Mouse (Mus musculus) limb, embryonic 12.5 days (tissue): ENCODE measurements at regions not wholly inside any gene's neighbourhood (a gene's known extent, or its start where the extent isn't known, plus 50 kb on each side); places are given as distances from the start of the nearest gene placed in this dataset.

ENCODE experiments used
- ATAC-seq: fragments of 200-750 bp; cut with Nextera tagmentation; 2 replicates; pipeline ENCODE4 v1.8.0; 2017; ENCODE audit warnings: low read depth, moderate TSS enrichment; ENCODE audit not compliant: insufficient number of reproducible peaks, insufficient read depth, low FRiP score, low TSS enrichment
- H3K27ac ChIP-seq: fragments of 300-500 bp; sonication (generic); 2 replicates; pipeline ENCODE4 v1.5.1; 2016; ENCODE audit warnings: mild to moderate bottlenecking, moderate library complexity
- H3K27me3 ChIP-seq: fragments of 300-500 bp; sonication (generic); 2 replicates; pipeline ENCODE4 v1.6.1; 2016; ENCODE audit warnings: mild to moderate bottlenecking, moderate library complexity
- H3K36me3 ChIP-seq: fragments of 300-500 bp; sonication (generic); 2 replicates; pipeline ENCODE4 v1.6.1; 2016; ENCODE audit warnings: mild to moderate bottlenecking, moderate library complexity
- H3K4me1 ChIP-seq: fragments of 300-500 bp; sonication (generic); replicated peaks from 2 replicates; pipeline ENCODE4 v1.6.1; 2016
- H3K4me2 ChIP-seq: fragments of 300-500 bp; sonication (generic); 2 replicates; pipeline ENCODE4 v1.6.1; 2016; ENCODE audit warnings: mild to moderate bottlenecking, moderate library complexity
- H3K4me3 ChIP-seq: fragments of 300-500 bp; sonication (generic); replicated peaks from 2 replicates; pipeline ENCODE4 v1.5.1; 2016; ENCODE audit warnings: mild to moderate bottlenecking
- H3K9ac ChIP-seq: fragments of 300-500 bp; sonication (generic); replicated peaks from 2 replicates; pipeline ENCODE4 v1.6.1; 2016; ENCODE audit warnings: mild to moderate bottlenecking, moderate library complexity
- H3K9me3 ChIP-seq: fragments of 300-500 bp; sonication (generic); 2 replicates; pipeline ENCODE4 v1.6.1; 2016; ENCODE audit warnings: mild to moderate bottlenecking, moderate library complexity
- WGBS: fragments of 180-500 bp; shearing (Covaris S2); methylation state at CpG from one replicate; pipeline ENCODE4 v1.1.7; 2016; 5-methylcytosine and 5-hydroxymethylcytosine counted together

GRCm38 (mm10) chr12:110389439-110389838 lies 57.5 kb upstream of the Ppp2r5c start:
- Histone ChIP-seq H3K27me3 (0 out of 2 replicates have a peak, but pooled peaks cover 8% of the 10 kb centered on the region), H3K9me3 (no peaks in the 10 kb centered on the region), H3K4me2 (no peak overlapping the region), H3K27ac (no peak overlapping the region), H3K4me1 (no peaks in the 10 kb centered on the region), H3K4me3 (no peak overlapping the region), H3K36me3 (no peaks in the 10 kb centered on the region), H3K9ac (no peak overlapping the region)
- 75% methylated on average over 12 of the region's 12 CpGs for WGBS
- no peak for ATAC-seq

GRCm38 (mm10) chr12:110391464-110391863 lies 55.5 kb upstream of the Ppp2r5c start:
- H3K27me3 ChIP-seq: no peaks in the 10 kb centered on the region
- no peak for ATAC-seq
- no peak overlapping the region for H3K9ac ChIP-seq
- H3K4me2 ChIP-seq: no peak overlapping the region
- H3K9me3 ChIP-seq: no peaks in the 10 kb centered on the region
- no peak overlapping the region for H3K27ac ChIP-seq
- no peaks in the 10 kb centered on the region for H3K4me1 ChIP-seq
- 75% methylated on average over 8 of the region's 8 CpGs for WGBS
- no peaks in the 10 kb centered on the region for H3K36me3 ChIP-seq
- no peak overlapping the region for H3K4me3 ChIP-seq

GRCm38 (mm10) chr12:110393555-110393954 lies 53.4 kb upstream of the Ppp2r5c start:
- Histone ChIP-seq H3K4me2 (no peak overlapping the region), H3K27me3 (no peaks in the 10 kb centered on the region), H3K4me1 (no peaks in the 10 kb centered on the region), H3K4me3 (no peak overlapping the region), H3K9me3 (no peaks in the 10 kb centered on the region), H3K36me3 (no peaks in the 10 kb centered on the region), H3K27ac (no peak overlapping the region; the same call in 1 of the 2 replicates), H3K9ac (no peak overlapping the region)
- WGBS: 85% methylated on average over 7 of the region's 7 CpGs
- ATAC-seq: no peak
